Mouse (Mus musculus) myocyte (in vitro differentiated cells): Measurements from ENCODE around the gene Cdk5r1. TPM values are rescaled to one million over a fixed set of nuclear protein-coding genes. Genes with fewer than 3 reads are reported as not detected.

Experiments
- H3K27me3 ChIP-seq: one replicate; pipeline ENCODE4 v1.6.1; 2011; ENCODE audit not compliant: control insufficient read depth, insufficient read depth, insufficient read length
- H3K36me3 ChIP-seq: one replicate; pipeline ENCODE4 v1.6.1; 2011; ENCODE audit not compliant: control insufficient read depth, insufficient read depth
- H3K4me2 ChIP-seq: one replicate; pipeline ENCODE4 v1.6.1; 2011; ENCODE audit warnings: low read depth, control low read depth
- H3K4me3 ChIP-seq: one replicate; pipeline ENCODE4 v1.5.1; 2011; ENCODE audit warnings: mild to moderate bottlenecking, control low read depth, moderate library complexity
- H3K79me2 ChIP-seq: one replicate; pipeline ENCODE4 v1.6.1; 2011; ENCODE audit not compliant: control insufficient read depth, insufficient read depth
- H3ac ChIP-seq: one replicate; pipeline ENCODE4 v1.6.1; 2011; ENCODE audit not compliant: control insufficient read depth, insufficient read length
- CEBPB ChIP-seq: IDR thresholded peaks from 2 replicates; pipeline ENCODE4 v1.6.1; 2011; ENCODE audit warnings: mild to moderate bottlenecking, moderate library complexity; ENCODE audit not compliant: poor library complexity, insufficient read depth, severe bottlenecking
- E2F4 ChIP-seq: IDR thresholded peaks from one replicate; pipeline ENCODE4 v1.6.1; 2011; ENCODE audit warnings: mild to moderate bottlenecking, control low read depth, moderate library complexity; ENCODE audit not compliant: insufficient read depth
- MAX ChIP-seq: IDR thresholded peaks from one replicate; pipeline ENCODE4 v1.6.1; 2011; ENCODE audit warnings: low read depth, mild to moderate bottlenecking, control low read depth
- MYOD1 ChIP-seq, 3 experiments: IDR thresholded peaks; one replicate each; pipeline ENCODE4 v1.6.1; 2011; ENCODE audit warnings: control low read depth in 2 of 3, low read depth in 2 of 3, mild to moderate bottlenecking in 2 of 3, moderate library complexity in 1 of 3; ENCODE audit not compliant: insufficient read length in 2 of 3, control insufficient read depth in 1 of 3
- MYOG ChIP-seq, 3 experiments: IDR thresholded peaks; one replicate each; pipeline ENCODE4 v1.6.1; 2011; ENCODE audit warnings: control low read depth in 2 of 3, low read depth in 2 of 3, mild to moderate bottlenecking in 2 of 3; ENCODE audit not compliant: insufficient read length in 2 of 3, control insufficient read depth in 1 of 3, insufficient read depth in 1 of 3
- POLR2A ChIP-seq: IDR thresholded peaks from one replicate; pipeline ENCODE4 v1.6.1; 2011; ENCODE audit warnings: low read depth, mild to moderate bottlenecking, control low read depth, moderate library complexity; ENCODE audit not compliant: insufficient read length
- POLR2AphosphoS2 ChIP-seq: IDR thresholded peaks from one replicate; pipeline ENCODE4 v1.6.1; 2011; ENCODE audit warnings: low read depth, control low read depth; ENCODE audit not compliant: insufficient read length
- REST ChIP-seq: IDR thresholded peaks from one replicate; pipeline ENCODE4 v1.6.1; 2011; ENCODE audit warnings: mild to moderate bottlenecking, control low read depth, moderate library complexity; ENCODE audit not compliant: insufficient read depth, insufficient read length
- SRF ChIP-seq: IDR thresholded peaks from one replicate; pipeline ENCODE4 v1.6.1; 2011; ENCODE audit warnings: low read depth; ENCODE audit not compliant: control insufficient read depth, insufficient read length
- TCF12 ChIP-seq: IDR thresholded peaks from one replicate; pipeline ENCODE4 v1.6.1; 2011; ENCODE audit warnings: mild to moderate bottlenecking, control low read depth; ENCODE audit not compliant: poor library complexity, insufficient read depth, severe bottlenecking
- TCF3 ChIP-seq: IDR thresholded peaks from one replicate; pipeline ENCODE4 v1.6.1; 2011; ENCODE audit warnings: low read depth, control low read depth; ENCODE audit not compliant: insufficient read length
- USF1 ChIP-seq: IDR thresholded peaks from one replicate; pipeline ENCODE4 v1.6.1; 2011; ENCODE audit warnings: low read depth, mild to moderate bottlenecking, control low read depth, moderate library complexity
- polyA plus RNA-seq: library from polyadenylated mRNA; unstranded; fragments of >200 nt; fragmentation: generic; extraction: Trizol; gene quantifications from one replicate; pipeline ENCODE4 v1.2.1, GENCODE M21; 2012; ENCODE audit warnings: missing spikeins

Cdk5r1 gene
- polyA plus RNA-seq, 1 experiment = 11.3 TPM

DNA sequence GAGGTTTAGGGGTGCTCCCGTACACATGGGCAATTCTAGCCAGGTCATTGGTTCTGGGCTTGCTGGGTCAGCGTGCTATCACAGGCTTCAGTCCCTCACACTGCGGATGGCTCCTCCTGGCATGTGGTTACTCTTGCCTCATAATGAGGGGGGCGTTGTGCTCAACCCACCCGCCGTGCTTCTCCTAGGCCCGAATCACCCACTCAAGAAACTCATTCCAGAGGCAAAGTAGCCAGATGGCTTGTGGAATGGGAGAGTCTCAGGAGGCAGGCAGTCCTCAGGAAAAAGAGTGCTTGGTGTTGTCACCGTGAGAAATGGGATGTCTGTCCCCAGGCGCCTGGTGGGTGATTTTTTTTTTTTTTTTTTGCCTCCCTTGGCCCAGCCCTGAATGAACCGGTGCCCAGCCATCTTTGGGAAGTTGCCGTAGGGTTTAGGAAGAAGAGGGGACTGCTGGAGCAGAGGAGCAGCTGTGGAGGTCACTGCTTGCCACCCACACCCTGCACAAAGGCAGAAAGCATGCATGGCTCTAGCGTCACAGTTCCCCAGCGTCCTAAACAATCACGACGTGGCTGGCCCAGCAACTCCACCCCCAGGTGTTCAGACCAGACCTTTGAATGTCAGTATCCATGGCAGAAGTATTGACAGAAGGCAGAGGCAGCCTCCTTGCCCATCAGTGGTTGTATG lies 11.2 kb downstream of the Cdk5r1 start:
- Histone ChIP-seq H3K27me3 (no peaks in the 10 kb centered on the region), H3K4me3 (no peak overlapping the region), H3K36me3 (no peaks in the 10 kb centered on the region), H3K4me2 (peak overlapping the region; percentile 82), H3ac (no peak overlapping the region), H3K79me2 (no peaks in the 10 kb centered on the region)
- TF ChIP-seq MAX (no peak), POLR2AphosphoS2 (no peak), CEBPB (no peak), MYOD1 (IDR thresholded peaks at IDR 0.05; ENCODE audit: control insufficient read depth in 1 of 3, insufficient read length in 2 of 3, low read depth in 2 of 3) (peak in 1 of 3 experiments; percentile 73), MYOG (IDR thresholded peaks at IDR 0.05; ENCODE audit: control insufficient read depth in 1 of 3, insufficient read depth in 1 of 3, insufficient read length in 2 of 3, low read depth in 2 of 3) (peak in 1 of 3 experiments; percentile 69), TCF3 (no peak)

DNA sequence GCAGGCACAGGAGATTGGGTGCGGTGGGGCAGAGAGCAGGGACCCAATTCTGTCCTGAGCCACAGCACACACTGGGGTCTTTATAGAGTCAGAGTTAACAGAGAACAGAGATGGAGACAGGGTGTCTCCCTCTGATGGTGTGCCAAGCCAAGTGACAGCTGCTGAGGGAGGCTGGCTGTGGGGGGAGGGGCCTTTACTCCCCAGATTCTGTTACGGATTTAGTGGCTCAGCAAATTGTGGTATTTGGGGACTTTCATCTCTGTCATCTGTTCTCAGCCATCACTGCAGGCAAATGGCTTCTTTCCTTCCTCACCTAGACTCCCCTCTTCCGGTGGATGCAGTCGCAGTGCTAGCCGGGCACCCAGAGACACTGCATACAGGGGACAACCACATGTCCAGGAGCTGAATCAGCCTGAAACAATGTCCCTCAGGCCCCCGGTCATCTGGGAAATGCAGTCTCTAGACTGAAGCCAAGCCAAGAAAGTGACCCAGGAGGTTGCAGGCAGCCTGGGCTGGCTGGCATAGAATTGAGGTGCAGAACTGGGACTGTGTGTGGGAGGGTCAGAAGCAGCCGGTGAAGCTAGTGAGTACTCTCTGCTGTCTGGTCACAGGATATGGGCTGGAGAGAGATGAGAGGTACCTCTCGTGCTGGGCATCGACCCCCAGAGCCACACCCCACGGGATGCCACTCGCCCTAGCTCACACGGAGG lies 12.5 kb downstream of the Cdk5r1 start:
- Histone ChIP-seq H3K4me2 (peak overlapping the region; percentile 82), H3K79me2 (no peaks in the 10 kb centered on the region), H3K27me3 (no peaks in the 10 kb centered on the region), H3ac (no peak overlapping the region), H3K36me3 (no peaks in the 10 kb centered on the region), H3K4me3 (no peak overlapping the region)
- TF ChIP-seq POLR2AphosphoS2 = peak; percentile 25
- TF ChIP-seq E2F4 = no peak
- peak; percentile 82 to 98 (median 97) for TF ChIP-seq MYOD1 (IDR thresholded peaks at IDR 0.05; ENCODE audit: control insufficient read depth in 1 of 3, insufficient read length in 2 of 3, low read depth in 2 of 3)
- no peak for TF ChIP-seq SRF
- TF ChIP-seq POLR2A = peak; percentile 43
- TF ChIP-seq TCF3 = peak; percentile 83
- TF ChIP-seq TCF12 = peak; percentile 90
- peak; percentile 79 to 95 (median 93) for TF ChIP-seq MYOG (IDR thresholded peaks at IDR 0.05; ENCODE audit: control insufficient read depth in 1 of 3, insufficient read depth in 1 of 3, insufficient read length in 2 of 3, low read depth in 2 of 3)

DNA sequence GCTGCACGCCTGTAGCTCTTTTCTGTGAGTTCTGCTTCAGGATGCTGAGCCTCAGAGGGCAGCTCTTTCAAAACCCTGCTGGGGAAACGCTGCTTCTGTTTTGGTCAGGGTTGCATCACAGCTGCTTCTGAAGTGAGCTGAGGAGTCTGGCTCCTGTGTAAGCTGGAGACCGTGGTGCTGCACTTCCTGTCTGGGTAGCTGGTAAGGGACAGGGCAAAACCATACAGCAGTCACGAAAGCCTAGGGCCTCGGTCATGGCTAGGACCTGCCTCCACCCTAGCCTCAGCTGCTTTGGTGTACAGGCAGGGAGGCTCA lies 13.0 kb downstream of the Cdk5r1 start:
- Histone ChIP-seq H3ac (no peak overlapping the region), H3K79me2 (no peaks in the 10 kb centered on the region), H3K4me2 (peak overlapping the region; percentile 82), H3K36me3 (no peaks in the 10 kb centered on the region), H3K4me3 (no peak overlapping the region), H3K27me3 (no peaks in the 10 kb centered on the region)
- TF ChIP-seq USF1 (no peak), SRF (no peak), E2F4 (no peak), POLR2A (peak; percentile 31), MYOD1 (IDR thresholded peaks at IDR 0.05; ENCODE audit: control insufficient read depth in 1 of 3, insufficient read length in 2 of 3, low read depth in 2 of 3) (peak in 1 of 3 experiments; percentile 31), TCF3 (no peak), REST (no peak), POLR2AphosphoS2 (peak; percentile 8), MYOG (IDR thresholded peaks at IDR 0.05; ENCODE audit: control insufficient read depth in 1 of 3, insufficient read depth in 1 of 3, insufficient read length in 2 of 3, low read depth in 2 of 3) (peak in 1 of 3 experiments; percentile 51), CEBPB (peak; percentile 78), MAX (no peak), TCF12 (no peak)

DNA sequence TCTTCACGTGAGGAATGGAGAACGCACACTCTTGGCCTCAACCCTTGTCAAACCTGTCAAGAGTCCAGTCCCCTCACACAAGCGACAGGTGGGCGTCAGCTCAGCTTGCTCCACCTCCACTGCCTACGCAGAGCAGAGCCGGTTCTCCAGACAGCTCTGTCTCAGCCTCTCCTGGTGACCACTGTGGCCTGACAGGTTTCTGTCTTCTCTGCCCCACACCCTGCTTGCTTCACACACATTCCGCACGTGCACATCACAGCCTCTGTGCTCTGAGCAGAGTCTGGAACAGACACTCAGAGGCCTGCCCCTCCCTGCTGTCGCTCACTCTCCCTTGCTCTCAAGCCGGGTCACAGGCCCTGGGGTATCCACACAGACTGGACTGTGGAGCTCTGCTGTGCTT lies 14.0 kb downstream of the Cdk5r1 start:
- H3ac ChIP-seq = no peak overlapping the region

More for the DNA sequence above, 14.0 kb downstream of the Cdk5r1 start:
- Histone ChIP-seq H3K27me3 (no peaks in the 10 kb centered on the region), H3K79me2 (no peaks in the 10 kb centered on the region), H3K4me2 (peak overlapping the region; percentile 82), H3K36me3 (no peaks in the 10 kb centered on the region), H3K4me3 (no peak overlapping the region)
- TF ChIP-seq USF1 (no peak), SRF (no peak), TCF3 (no peak), MYOG (IDR thresholded peaks at IDR 0.05; ENCODE audit: control insufficient read depth in 1 of 3, insufficient read depth in 1 of 3, insufficient read length in 2 of 3, low read depth in 2 of 3) (peak in 1 of 3 experiments; percentile 11), E2F4 (no peak), MAX (no peak), MYOD1 (IDR thresholded peaks at IDR 0.05; ENCODE audit: control insufficient read depth in 1 of 3, insufficient read length in 2 of 3, low read depth in 2 of 3) (peak in 1 of 3 experiments; percentile 43), REST (no peak), POLR2A (no peak), POLR2AphosphoS2 (no peak)
